Mouse (Mus musculus): ENCODE measurements around the gene Hspa2. TPM values are rescaled to one million over a fixed set of nuclear protein-coding genes. Genes with fewer than 3 reads are reported as not detected.
A peak's percentile ranks its signal among the peaks of the same experiment; 100 is the strongest.

Hspa2 gene
- polyA plus RNA-seq, 1 experiment: 758 TPM

DNA sequence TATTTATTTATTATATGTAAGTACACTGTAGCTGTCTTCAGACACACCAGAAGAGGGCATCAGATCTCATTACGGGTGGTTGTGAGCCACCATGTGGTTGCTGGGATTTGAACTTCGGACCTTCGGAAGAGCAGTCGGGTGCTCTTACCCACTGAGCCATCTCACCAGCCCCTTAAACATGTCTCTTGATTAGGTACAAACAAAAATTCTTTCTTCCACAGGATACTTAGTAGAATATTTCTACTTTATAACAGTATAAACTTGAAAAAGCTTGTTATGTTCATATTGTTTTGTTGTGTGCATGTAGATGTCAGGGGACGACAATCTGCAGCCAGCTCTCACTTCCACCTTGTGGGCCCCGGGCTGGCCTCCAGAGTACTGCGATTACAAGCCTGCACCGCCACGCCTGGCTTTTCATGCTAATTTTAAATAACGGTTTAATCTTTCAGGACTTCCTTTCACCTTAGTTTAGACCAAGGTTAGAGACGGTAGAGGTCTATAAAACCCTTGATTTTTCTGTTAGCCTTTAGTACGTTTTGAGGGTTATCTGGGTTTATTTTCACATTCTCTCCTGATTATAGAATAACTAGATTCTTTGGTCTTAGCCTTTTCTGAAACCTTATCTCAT is 11.5 kb downstream of the Hspa2 start:
- no peaks in the 10 kb centered on the region for H3K27me3 ChIP-seq (ENCODE audit: control insufficient read depth, insufficient read depth, low read length)
- H3K27ac ChIP-seq (ENCODE audit: control insufficient read depth, insufficient read depth, low read depth, low read length): no peak overlapping the region
- no peak overlapping the region for H3K4me3 ChIP-seq (ENCODE audit: control insufficient read depth, low read depth, low read length)
- peaks cover 4% of the 10 kb centered on the region for H3K4me1 ChIP-seq (ENCODE audit: control insufficient read depth, insufficient read depth, low read length)
- H3K36me3 ChIP-seq (ENCODE audit: control insufficient read depth, insufficient read depth, low read length): no peaks in the 10 kb centered on the region
- TF ChIP-seq CTCF (IDR thresholded peaks at IDR 0.05; ENCODE audit: control insufficient read depth, insufficient read depth, insufficient replicate concordance, low read depth, low read length) (no peak), POLR2A (IDR thresholded peaks at IDR 0.05; ENCODE audit: control insufficient read depth, low read depth, low read length) (no peak)

DNA sequence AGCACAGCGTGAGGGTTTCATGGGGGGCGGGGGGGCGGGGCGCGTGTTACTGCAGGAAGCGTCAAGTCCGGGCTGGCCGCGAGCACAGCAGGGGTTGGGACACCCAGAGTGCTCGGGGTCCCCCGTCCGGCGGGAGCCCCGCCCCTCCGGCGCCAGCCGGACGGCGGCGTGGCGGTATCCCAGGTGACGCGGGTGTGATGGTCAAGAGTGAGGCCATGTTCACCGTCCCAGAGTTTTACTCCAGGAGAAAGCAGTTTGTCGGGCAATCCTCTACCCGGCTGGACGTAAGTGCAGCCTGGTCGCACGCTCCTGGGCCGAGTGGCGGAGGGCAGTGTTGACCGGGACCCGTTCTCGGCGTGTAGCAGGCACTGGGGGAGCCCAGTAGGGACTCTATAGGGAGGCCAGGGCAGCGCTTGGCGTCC is 13.5 kb downstream of the Hspa2 start, which contains the start of gene Ppp1r36:
Ppp1r36 (plus strand) TSS at position 106 of the 422 bp plus-strand sequence.
- Histone ChIP-seq H3K27ac (ENCODE audit: control insufficient read depth, insufficient read depth, low read depth, low read length) (peak within 1 kb of the TSS; percentile 47; the same call in 1 of the 2 replicates), H3K36me3 (ENCODE audit: control insufficient read depth, insufficient read depth, low read length) (no peaks in the 10 kb centered on the region), H3K27me3 (ENCODE audit: control insufficient read depth, insufficient read depth, low read length) (no peaks in the 10 kb centered on the region), H3K4me3 (ENCODE audit: control insufficient read depth, low read depth, low read length) (peak within 1 kb of the TSS; percentile 96), H3K4me1 (ENCODE audit: control insufficient read depth, insufficient read depth, low read length) (peaks cover 4% of the 10 kb centered on the region)
- peak; percentile 42; the same call in 1 of the 2 replicates for TF ChIP-seq POLR2A (IDR thresholded peaks at IDR 0.05; ENCODE audit: control insufficient read depth, low read depth, low read length)
- TF ChIP-seq CTCF (IDR thresholded peaks at IDR 0.05; ENCODE audit: control insufficient read depth, insufficient read depth, insufficient replicate concordance, low read depth, low read length): no peak

DNA sequence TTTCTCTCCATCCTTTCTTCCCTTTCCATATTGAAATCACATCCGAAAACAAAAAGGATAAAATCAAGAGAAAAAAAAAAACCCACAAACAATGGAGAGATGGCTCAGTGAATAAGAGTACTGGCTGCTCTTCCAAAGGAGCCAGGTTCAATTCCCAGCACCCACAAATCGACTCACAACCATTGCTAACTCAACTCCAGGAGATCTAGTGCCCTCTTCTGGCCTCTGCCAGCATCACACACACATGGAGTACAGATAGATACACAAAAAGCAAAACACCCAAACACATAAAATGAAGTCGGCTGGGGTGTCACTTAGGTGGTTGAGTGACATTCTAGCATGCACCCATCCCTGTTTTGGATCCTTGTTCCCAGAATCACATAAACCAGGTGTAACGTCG is 14.4 kb downstream of the Hspa2 start:
- Histone ChIP-seq H3K27ac (ENCODE audit: control insufficient read depth, insufficient read depth, low read depth, low read length) (no peak overlapping the region), H3K4me3 (ENCODE audit: control insufficient read depth, low read depth, low read length) (peak overlapping the region; percentile 96), H3K27me3 (ENCODE audit: control insufficient read depth, insufficient read depth, low read length) (no peaks in the 10 kb centered on the region), H3K4me1 (ENCODE audit: control insufficient read depth, insufficient read depth, low read length) (peaks cover 4% of the 10 kb centered on the region), H3K36me3 (ENCODE audit: control insufficient read depth, insufficient read depth, low read length) (no peaks in the 10 kb centered on the region)
- TF ChIP-seq POLR2A (IDR thresholded peaks at IDR 0.05; ENCODE audit: control insufficient read depth, low read depth, low read length) (no peak), CTCF (IDR thresholded peaks at IDR 0.05; ENCODE audit: control insufficient read depth, insufficient read depth, insufficient replicate concordance, low read depth, low read length) (no peak)

DNA sequence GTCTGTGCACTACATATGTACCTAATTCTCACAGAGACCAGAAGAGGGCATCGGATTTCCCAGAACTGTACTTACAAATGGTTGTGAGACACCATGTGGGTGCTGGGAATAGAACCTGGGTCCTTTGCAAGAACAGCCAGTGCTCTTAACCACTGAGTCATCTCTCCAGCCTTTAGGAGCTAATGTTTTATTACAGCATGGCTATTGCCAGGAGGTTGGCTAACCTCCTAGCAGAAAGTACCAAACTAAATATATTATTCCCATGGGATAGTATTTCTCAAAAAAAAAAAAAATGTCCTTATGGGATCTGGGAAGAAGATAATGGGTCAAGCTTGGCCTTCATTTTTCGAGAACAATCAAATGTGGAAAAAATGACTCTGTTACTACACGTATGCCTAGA is 21.3 kb downstream of the Hspa2 start:
- Histone ChIP-seq H3K27ac (ENCODE audit: control insufficient read depth, insufficient read depth, low read depth, low read length) (no peak overlapping the region), H3K27me3 (ENCODE audit: control insufficient read depth, insufficient read depth, low read length) (no peaks in the 10 kb centered on the region), H3K36me3 (ENCODE audit: control insufficient read depth, insufficient read depth, low read length) (no peaks in the 10 kb centered on the region), H3K4me1 (ENCODE audit: control insufficient read depth, insufficient read depth, low read length) (no peaks in the 10 kb centered on the region), H3K4me3 (ENCODE audit: control insufficient read depth, low read depth, low read length) (no peak overlapping the region)
- TF ChIP-seq POLR2A (IDR thresholded peaks at IDR 0.05; ENCODE audit: control insufficient read depth, low read depth, low read length) (no peak), CTCF (IDR thresholded peaks at IDR 0.05; ENCODE audit: control insufficient read depth, insufficient read depth, insufficient replicate concordance, low read depth, low read length) (no peak)

DNA sequence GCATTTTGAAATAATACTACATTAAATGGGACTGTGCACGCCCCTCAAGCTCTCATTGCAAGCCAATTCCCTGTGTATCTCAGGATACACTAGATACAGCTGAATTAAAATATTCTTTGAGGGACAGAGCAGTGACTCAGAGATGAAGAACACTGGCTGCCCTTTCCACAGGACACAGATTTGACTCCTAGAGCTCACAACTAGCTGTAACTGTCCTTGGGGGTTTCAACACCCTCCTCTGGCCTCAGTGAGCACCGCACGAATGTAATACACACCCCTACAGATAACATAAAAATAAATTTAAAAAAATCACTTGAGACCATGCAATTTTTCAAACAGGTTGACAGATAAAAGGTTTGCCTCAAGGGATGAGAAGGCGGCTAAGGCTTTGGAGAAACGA is 23.6 kb downstream of the Hspa2 start:
- TF ChIP-seq POLR2A (IDR thresholded peaks at IDR 0.05; ENCODE audit: control insufficient read depth, low read depth, low read length): no peak
- TF ChIP-seq CTCF (IDR thresholded peaks at IDR 0.05; ENCODE audit: control insufficient read depth, insufficient read depth, insufficient replicate concordance, low read depth, low read length): no peak
- no peaks in the 10 kb centered on the region for H3K27me3 ChIP-seq (ENCODE audit: control insufficient read depth, insufficient read depth, low read length)
- H3K4me1 ChIP-seq (ENCODE audit: control insufficient read depth, insufficient read depth, low read length): no peaks in the 10 kb centered on the region
- H3K4me3 ChIP-seq (ENCODE audit: control insufficient read depth, low read depth, low read length): no peak overlapping the region
- no peak overlapping the region for H3K27ac ChIP-seq (ENCODE audit: control insufficient read depth, insufficient read depth, low read depth, low read length)
- no peaks in the 10 kb centered on the region for H3K36me3 ChIP-seq (ENCODE audit: control insufficient read depth, insufficient read depth, low read length)

DNA sequence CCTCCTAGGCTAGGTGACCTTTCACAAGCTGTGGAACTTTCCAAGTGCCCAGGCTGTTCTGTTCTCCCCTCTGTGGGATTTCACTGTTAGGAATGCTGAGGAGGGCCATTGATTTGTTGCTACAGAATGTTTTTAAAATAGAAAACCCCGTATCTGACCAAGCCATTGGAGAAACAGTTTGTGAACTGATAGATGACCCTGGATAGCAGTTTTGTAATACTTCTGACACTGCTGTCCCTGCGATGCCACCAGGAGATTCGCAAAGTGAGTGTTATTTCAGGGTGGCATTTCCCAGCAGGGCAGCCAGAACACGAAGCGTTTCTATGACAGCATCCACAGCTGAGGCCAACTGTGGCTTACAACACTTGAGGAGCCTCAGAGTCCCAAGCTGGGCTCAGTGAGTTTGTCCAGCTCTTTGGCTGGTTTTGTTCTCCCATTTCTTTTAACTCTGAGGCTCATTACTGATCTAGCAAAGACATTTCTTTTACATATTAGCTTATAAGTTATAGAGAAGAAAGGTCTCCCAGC is 27.0 kb downstream of the Hspa2 start:
- no peaks in the 10 kb centered on the region for H3K27me3 ChIP-seq (ENCODE audit: control insufficient read depth, insufficient read depth, low read length)
- H3K4me1 ChIP-seq (ENCODE audit: control insufficient read depth, insufficient read depth, low read length): no peaks in the 10 kb centered on the region; the same call in 1 of the 2 replicates
- no peaks in the 10 kb centered on the region for H3K36me3 ChIP-seq (ENCODE audit: control insufficient read depth, insufficient read depth, low read length)
- no peak overlapping the region for H3K4me3 ChIP-seq (ENCODE audit: control insufficient read depth, low read depth, low read length)
- H3K27ac ChIP-seq (ENCODE audit: control insufficient read depth, insufficient read depth, low read depth, low read length): no peak overlapping the region
- TF ChIP-seq CTCF (IDR thresholded peaks at IDR 0.05; ENCODE audit: control insufficient read depth, insufficient read depth, insufficient replicate concordance, low read depth, low read length): no peak
- TF ChIP-seq POLR2A (IDR thresholded peaks at IDR 0.05; ENCODE audit: control insufficient read depth, low read depth, low read length): no peak

DNA sequence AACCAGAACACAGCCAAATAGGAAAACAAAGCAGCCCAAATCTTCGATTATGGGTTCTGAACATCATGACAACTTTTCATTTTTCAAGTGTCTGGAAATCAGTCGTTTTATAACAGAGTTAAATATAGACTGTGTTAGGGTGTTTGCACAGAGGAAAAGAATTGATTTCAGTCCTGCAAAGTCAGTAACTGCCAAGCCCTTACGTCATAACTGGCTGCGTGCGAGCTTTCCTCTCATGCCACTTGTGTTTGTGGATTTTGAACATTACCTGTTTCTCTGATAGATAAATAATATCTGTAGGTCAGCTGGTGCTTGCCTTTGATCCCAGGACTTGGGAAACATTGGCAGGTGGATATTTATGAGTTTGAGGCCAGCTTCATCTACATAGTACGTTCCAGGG is 27.5 kb downstream of the Hspa2 start:
- H3K27me3 ChIP-seq (ENCODE audit: control insufficient read depth, insufficient read depth, low read length): no peaks in the 10 kb centered on the region
- no peak overlapping the region for H3K4me3 ChIP-seq (ENCODE audit: control insufficient read depth, low read depth, low read length)
- H3K27ac ChIP-seq (ENCODE audit: control insufficient read depth, insufficient read depth, low read depth, low read length): no peak overlapping the region
- TF ChIP-seq POLR2A (IDR thresholded peaks at IDR 0.05; ENCODE audit: control insufficient read depth, low read depth, low read length) (no peak), CTCF (IDR thresholded peaks at IDR 0.05; ENCODE audit: control insufficient read depth, insufficient read depth, insufficient replicate concordance, low read depth, low read length) (no peak)
- H3K36me3 ChIP-seq (ENCODE audit: control insufficient read depth, insufficient read depth, low read length): no peaks in the 10 kb centered on the region
- H3K4me1 ChIP-seq (ENCODE audit: control insufficient read depth, insufficient read depth, low read length): no peaks in the 10 kb centered on the region; the same call in 1 of the 2 replicates

All from testis, adult 2 months (tissue).